Mouse (Mus musculus) stomach, embryonic 14.5 days (tissue): ENCODE measurements around the gene Lgr5. TPM values are rescaled to one million over a fixed set of nuclear protein-coding genes. Genes with fewer than 3 reads are reported as not detected.

Source experiments
- polyA plus RNA-seq: library from polyadenylated mRNA; unstranded; fragments of >200 nt; fragmentation: Nextera tagmentation; extraction: Ambion mirVana; gene quantifications from 2 replicates; pipeline ENCODE4 v1.2.1, GENCODE M21; 2014

Gene Lgr5
- polyA plus RNA-seq, 1 experiment from 2014 or later = 3.5 TPM

Other genes with a start within 250 kb of the Lgr5 start
- gene Tmem19, start 225.3 kb downstream of the Lgr5 start, polyA plus RNA-seq = 32.4 and 40.3 TPM in 2 replicates
- 23.4 and 25.2 TPM in 2 replicates for gene Thap2, start 203.3 kb downstream of the Lgr5 start, polyA plus RNA-seq
- gene Zfc3h1, start 202.8 kb downstream of the Lgr5 start, polyA plus RNA-seq = 30.9 and 36.0 TPM in 2 replicates
- gene A930009A15Rik, start 17.8 kb downstream of the Lgr5 start, polyA plus RNA-seq = not detected in 2 replicates
- 113 and 116 TPM in 2 replicates for gene Tspan8, start 229.1 kb upstream of the Lgr5 start, polyA plus RNA-seq